Mouse (Mus musculus) cortical plate, adult 2 months (tissue): Measurements from ENCODE around the gene Ryr1.

Experiments
- CTCF ChIP-seq: fragments of 200-500 bp; IDR thresholded peaks from 2 replicates; pipeline ENCODE4 v1.5.1; 2011; ENCODE audit warnings: mild to moderate bottlenecking, control low read depth, low read length; ENCODE audit not compliant: insufficient read depth; ENCODE audit errors: extremely low read depth
- POLR2A ChIP-seq: fragments of 200-500 bp; IDR thresholded peaks from 2 replicates; pipeline ENCODE4 v1.6.1; 2011; ENCODE audit warnings: mild to moderate bottlenecking, low read length, control low read depth; ENCODE audit not compliant: insufficient read depth; ENCODE audit errors: extremely low read depth

DNA sequence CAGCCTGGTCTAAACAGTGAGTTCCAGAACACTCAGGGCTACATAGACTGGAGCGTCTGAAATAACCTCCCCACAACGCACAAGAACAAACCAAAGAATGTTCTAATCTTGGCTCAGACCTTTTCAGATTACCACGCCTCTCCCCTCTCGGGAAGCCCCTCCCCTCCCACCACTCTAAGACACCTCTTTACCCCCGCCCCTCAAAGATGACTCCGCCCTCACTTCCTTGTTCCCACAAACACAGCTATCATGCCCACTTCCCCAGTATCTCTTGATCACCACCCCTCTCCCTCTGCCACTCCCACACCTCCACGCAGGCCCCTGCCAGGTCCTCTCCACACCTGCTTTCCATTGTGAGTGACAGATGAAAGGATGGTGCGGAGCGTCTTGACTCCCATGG lies 116.3 kb downstream of the Ryr1 start:
- no peak for TF ChIP-seq CTCF
- TF ChIP-seq POLR2A = no peak
